Mouse (Mus musculus) MEL-GATA-1-ER (cell line): ENCODE results near the gene Hspa1l.

ENCODE experiments used
- DNase-seq: peaks from one replicate; pipeline ENCODE4 v3.0.0-alpha.2; 2012; ENCODE audit warnings: low read depth; ENCODE audit errors: extremely low read depth

Gene Hspa1l

GRCm38 (mm10) chr17:35022541-35023060 lies 50.1 kb downstream of the Hspa1l start:
- DNase-seq, result no peak

DNA sequence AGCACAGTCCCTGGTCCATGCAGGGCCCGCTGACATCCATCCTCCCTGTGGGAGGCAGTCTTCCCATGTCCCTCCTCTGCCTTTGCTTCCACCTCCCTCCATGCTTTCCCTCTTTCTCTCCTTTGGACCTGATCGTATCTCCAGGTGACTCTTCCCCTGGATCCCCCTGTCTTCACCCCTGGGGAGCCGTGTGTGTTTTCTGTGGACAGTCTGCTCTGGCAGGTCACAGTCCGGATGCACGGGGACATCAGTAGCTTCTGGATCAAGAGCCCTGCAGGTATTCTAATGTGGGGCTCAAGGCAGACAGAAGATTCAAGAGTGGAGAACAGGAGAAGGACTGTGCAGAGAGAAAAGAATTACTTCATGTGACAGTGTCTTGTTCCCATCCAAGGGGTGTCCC lies 50.7 kb downstream of the Hspa1l start:
- DNase-seq, result no peak

DNA sequence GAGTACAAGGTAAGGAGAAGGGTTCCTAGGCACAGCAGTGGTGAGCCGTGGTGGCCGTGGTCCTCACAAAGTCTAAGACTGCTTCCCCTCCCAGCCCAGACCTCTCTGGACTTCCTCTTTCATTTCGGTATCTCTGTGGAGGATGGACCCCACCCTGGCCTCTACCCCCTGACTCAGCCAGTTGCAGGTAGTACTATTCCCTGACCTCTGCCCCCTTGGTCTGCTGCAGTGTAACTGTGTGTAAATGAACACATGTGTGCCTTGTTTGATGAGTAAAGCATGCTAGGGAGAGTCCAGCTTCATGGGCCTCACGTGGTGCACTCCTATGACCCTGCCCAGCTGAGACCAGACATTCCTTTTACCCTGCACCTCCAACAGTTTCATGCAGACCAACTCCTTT lies 51.3 kb downstream of the Hspa1l start:
- no peak for DNase-seq

- DNase-seq, result no peak
These were observed 51.8 kb downstream of the Hspa1l start for GRCm38 (mm10) chr17:35024261-35024660.

DNA sequence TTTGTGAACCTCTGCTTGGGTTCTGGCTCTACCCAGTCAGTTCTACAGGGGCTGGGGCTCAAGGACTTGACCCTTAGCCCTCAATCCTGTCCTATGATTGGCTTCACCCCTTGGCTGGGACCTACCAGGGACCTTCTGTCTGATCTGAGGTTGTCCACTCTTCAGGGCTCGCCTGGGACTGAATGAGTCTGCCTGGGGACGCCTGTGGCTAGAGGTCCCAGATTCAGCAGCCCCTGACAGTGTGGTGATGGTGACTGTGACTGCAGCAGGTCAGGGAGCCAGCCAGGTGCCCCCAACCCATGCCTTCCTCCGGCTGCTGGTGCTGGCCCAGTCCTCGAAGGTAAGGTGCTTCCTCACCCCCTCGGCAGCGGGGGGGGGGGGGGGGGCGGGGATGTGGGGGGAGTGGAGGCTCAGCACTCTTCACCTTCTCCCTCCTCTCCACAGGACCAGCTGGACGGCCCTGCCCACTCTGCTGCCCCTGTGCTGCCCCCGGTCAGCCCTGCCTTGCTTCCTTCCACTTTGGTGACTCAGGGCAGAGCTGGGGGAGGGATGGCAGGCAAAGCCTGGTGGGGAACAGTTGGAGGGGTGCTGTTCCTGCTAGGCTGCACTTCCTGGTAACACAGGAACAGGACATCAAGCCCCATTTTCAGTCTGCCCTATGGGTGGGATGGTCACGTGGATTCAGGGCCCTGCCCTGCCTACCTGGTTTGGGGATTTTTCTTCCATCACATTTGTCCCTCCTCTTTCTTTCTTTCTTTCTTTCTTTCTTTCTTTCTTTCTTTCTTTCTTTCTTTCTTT lies 52.4 kb downstream of the Hspa1l start:
- DNase-seq, result no peak

DNA sequence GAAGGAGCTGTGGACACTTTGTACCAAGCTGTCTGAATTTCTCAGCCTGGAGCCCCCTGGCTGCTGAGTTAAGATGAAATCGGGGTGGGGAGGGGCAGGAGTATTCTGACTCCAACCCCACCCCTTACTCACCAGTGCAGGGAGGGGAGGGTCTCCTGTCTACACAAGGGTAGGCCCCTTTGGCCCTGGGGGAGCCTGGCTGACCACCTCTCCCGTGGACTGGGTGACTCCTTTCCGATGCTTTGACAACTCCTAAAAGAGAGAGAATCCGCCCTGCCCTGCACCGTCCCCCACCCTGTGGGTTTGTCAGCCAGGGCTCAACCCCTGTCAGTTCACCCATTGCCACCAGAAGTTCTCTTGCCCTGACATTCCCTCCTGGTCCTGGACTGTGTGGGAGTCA lies 53.7 kb downstream of the Hspa1l start:
- DNase-seq, result no peak

GRCm38 (mm10) chr17:35027277-35028068 lies 55.0 kb downstream of the Hspa1l start, which contains the start of gene Sapcd1:
TSS of gene Sapcd1 (minus strand) at chr17:35028016.
- DNase-seq, result peak; percentile 71

- DNase-seq, result no peak
These were observed 55.8 kb downstream of the Hspa1l start for GRCm38 (mm10) chr17:35028315-35028714.
